Mouse (Mus musculus) testis, adult 2 months (tissue): ENCODE measurements at regions not wholly inside any gene's neighbourhood (a gene's known extent, or its start where the extent isn't known, plus 50 kb on each side); places are given as distances from the start of the nearest gene placed in this dataset.

Experiments
- CTCF ChIP-seq: fragments of 200-500 bp; IDR thresholded peaks from 2 replicates; pipeline ENCODE4 v1.5.1; 2012; ENCODE audit warnings: low read depth, mild to moderate bottlenecking, inconsistent platforms, low read length, moderate library complexity; ENCODE audit not compliant: control insufficient read depth, insufficient read depth, insufficient replicate concordance
- POLR2A ChIP-seq: fragments of 200-500 bp; IDR thresholded peaks from 2 replicates; pipeline ENCODE4 v1.6.1; 2012; ENCODE audit warnings: low read depth, mild to moderate bottlenecking, inconsistent platforms, low read length, moderate library complexity; ENCODE audit not compliant: control insufficient read depth

DNA sequence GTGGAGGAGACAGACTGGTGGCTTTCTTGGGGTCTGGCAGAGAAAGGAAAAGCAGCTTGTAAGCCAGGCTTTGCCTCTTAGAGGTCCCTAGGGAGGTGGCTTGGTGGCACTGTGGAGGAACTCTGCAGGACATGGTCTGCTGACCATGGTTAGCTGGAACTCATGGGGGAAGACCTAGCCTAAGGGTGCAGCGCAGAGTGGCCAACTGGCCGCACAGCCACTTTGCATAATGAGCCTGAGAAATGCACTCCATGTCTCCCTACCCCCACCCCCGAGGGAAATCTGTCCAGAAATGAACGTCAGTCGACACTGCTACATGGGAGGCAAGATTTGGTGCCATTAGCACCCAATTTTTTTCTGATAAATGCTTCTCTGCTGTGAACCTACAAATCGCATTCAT is 429.5 kb downstream of the Glrx3 start:
- TF ChIP-seq CTCF (no peak), POLR2A (no peak)
